Mouse (Mus musculus) hindbrain, embryonic 14.5 days (tissue): ENCODE data around the gene Zfp780b. TPM values are rescaled to one million over a fixed set of nuclear protein-coding genes. Genes with fewer than 3 reads are reported as not detected.
"Not testable (repeated sequence)": the region's sequence is repeated elsewhere in the genome, so short reads cannot be mapped to it uniquely, and the experiment has no call there.

Experiments
- ATAC-seq: fragments of 200-750 bp; cut with Nextera tagmentation; 2 replicates; pipeline ENCODE4 v1.8.0; 2017; ENCODE audit warnings: moderate number of reproducible peaks, mild to moderate bottlenecking, moderate TSS enrichment, moderate library complexity; ENCODE audit not compliant: low FRiP score
- DNase-seq: peaks from one replicate; pipeline ENCODE4 v3.0.0-alpha.2; 2015; ENCODE audit warnings: low spot score
- H3K27ac ChIP-seq: fragments of 300-500 bp; sonication (generic); 2 replicates; pipeline ENCODE4 v1.5.1; 2014; ENCODE audit warnings: mild to moderate bottlenecking, moderate library complexity
- H3K27me3 ChIP-seq: fragments of 300-500 bp; sonication (generic); 2 replicates; pipeline ENCODE4 v1.6.1; 2014; ENCODE audit warnings: mild to moderate bottlenecking, low read length, mixed read lengths; ENCODE audit not compliant: control insufficient read depth, insufficient read depth
- H3K36me3 ChIP-seq: fragments of 300-500 bp; sonication (generic); replicated peaks from 2 replicates; pipeline ENCODE4 v1.6.1; 2014; ENCODE audit not compliant: control insufficient read depth, insufficient read depth
- H3K4me1 ChIP-seq: fragments of 300-500 bp; sonication (generic); replicated peaks from 2 replicates; pipeline ENCODE4 v1.6.1; 2014; ENCODE audit warnings: antibody characterized with exemption, low read length, mixed read lengths; ENCODE audit not compliant: control insufficient read depth, insufficient read depth
- H3K4me2 ChIP-seq: fragments of 300-500 bp; sonication (generic); replicated peaks from 2 replicates; pipeline ENCODE4 v1.6.1; 2014; ENCODE audit warnings: mild to moderate bottlenecking, moderate library complexity
- H3K4me3 ChIP-seq: fragments of 300-500 bp; sonication (generic); replicated peaks from 2 replicates; pipeline ENCODE4 v1.5.1; 2014; ENCODE audit warnings: mild to moderate bottlenecking, low read length
- H3K9ac ChIP-seq: fragments of 300-500 bp; sonication (generic); 2 replicates; pipeline ENCODE4 v1.6.1; 2014
- H3K9me3 ChIP-seq: fragments of 300-500 bp; sonication (generic); 2 replicates; pipeline ENCODE4 v1.6.1; 2016; ENCODE audit warnings: low read length; ENCODE audit not compliant: control insufficient read depth
- WGBS: fragments of 180-500 bp; shearing (Covaris S2); extraction: QIAGEN DNeasy Blood & Tissue Kit; methylation state at CpG from one replicate; pipeline ENCODE4 v1.1.7; 2014; 5-methylcytosine and 5-hydroxymethylcytosine counted together
- polyA plus RNA-seq: library from polyadenylated mRNA; unstranded; fragments of >200 nt; fragmentation: Nextera tagmentation; extraction: Ambion mirVana; gene quantifications from 2 replicates; pipeline ENCODE4 v1.2.1, GENCODE M21; 2014

Zfp780b gene
- 23.8 and 26.1 TPM in 2 replicates for polyA plus RNA-seq

- peak within 1 kb of the TSS; percentile 78 for H3K27ac ChIP-seq
- DNase-seq (peak; percentile 81), ATAC-seq (peak; percentile 87)
These were observed at the start of gene Zfp780b for GRCm38 (mm10) chr7:27978683-27979528. Gene Zfp780b (minus strand): TSS chr7:27979171.

GRCm38 (mm10) chr7:28014445-28014810, 35.5 kb upstream of the Zfp780b start:
- Histone ChIP-seq H3K4me3 (peak overlapping the region; percentile 58), H3K9me3 (no peaks in the 10 kb centered on the region), H3K27ac (peak overlapping the region; percentile 61), H3K4me2 (peak overlapping the region; percentile 89), H3K4me1 (peaks cover 9% of the 10 kb centered on the region), H3K9ac (peak overlapping the region; percentile 75), H3K36me3 (0 out of 2 replicates have a peak, but pooled peaks cover 4% of the 10 kb centered on the region), H3K27me3 (no peaks in the 10 kb centered on the region)
- DNase-seq (no peak), ATAC-seq (no peak)
- 24% methylated on average over 7 of the region's 7 CpGs for WGBS

More at GRCm38 (mm10) chr7:27978683-27979528, at the start of gene Zfp780b:
- H3K4me2 ChIP-seq: peak within 1 kb of the TSS; percentile 95
- H3K4me1 ChIP-seq: peaks cover 12% of the 10 kb centered on the region; the same call in 1 of the 2 replicates
- peak within 1 kb of the TSS; percentile 95 for H3K9ac ChIP-seq
- no peaks in the 10 kb centered on the region for H3K27me3 ChIP-seq
- H3K36me3 ChIP-seq: 0 out of 2 replicates have a peak, but pooled peaks cover 10% of the 10 kb centered on the region
- under 1% methylated on average over 29 of the region's 29 CpGs for WGBS
- H3K9me3 ChIP-seq: peaks cover 19% of the 10 kb centered on the region
- H3K4me3 ChIP-seq: peak within 1 kb of the TSS; percentile 91

- peak within 1 kb of the TSS; percentile 75 for H3K9ac ChIP-seq
- H3K36me3 ChIP-seq: 0 out of 2 replicates have a peak, but pooled peaks cover 4% of the 10 kb centered on the region
- peak within 1 kb of the TSS; percentile 58 for H3K4me3 ChIP-seq
- ATAC-seq (peak; percentile 92), DNase-seq (peak; percentile 77)
- peak within 1 kb of the TSS; percentile 61 for H3K27ac ChIP-seq
- no peaks in the 10 kb centered on the region for H3K9me3 ChIP-seq
- under 1% methylated on average over 47 of the region's 47 CpGs for WGBS
- peaks cover 9% of the 10 kb centered on the region for H3K4me1 ChIP-seq
- H3K27me3 ChIP-seq: no peaks in the 10 kb centered on the region
- peak within 1 kb of the TSS; percentile 89 for H3K4me2 ChIP-seq
These were observed 34.8 kb upstream of the Zfp780b start, which contains the start of gene Zfp850 for GRCm38 (mm10) chr7:28013549-28014444. Gene Zfp850 (minus strand): TSS chr7:28014115.

GRCm38 (mm10) chr7:28010271-28010670, 31.3 kb upstream of the Zfp780b start:
- no peak overlapping the region for H3K27ac ChIP-seq
- H3K4me2 ChIP-seq: no peak overlapping the region
- DNase-seq (no peak), ATAC-seq (no peak)
- H3K4me1 ChIP-seq: peaks cover 9% of the 10 kb centered on the region
- H3K9me3 ChIP-seq: no peaks in the 10 kb centered on the region
- H3K27me3 ChIP-seq: no peaks in the 10 kb centered on the region
- no peak overlapping the region for H3K4me3 ChIP-seq
- WGBS: 96% methylated on average over 3 of the region's 3 CpGs
- H3K36me3 ChIP-seq: peaks cover 23% of the 10 kb centered on the region
- no peak overlapping the region for H3K9ac ChIP-seq

GRCm38 (mm10) chr7:27982197-27982596, 3.2 kb upstream of the Zfp780b start:
- no peaks in the 10 kb centered on the region for H3K27me3 ChIP-seq
- H3K4me1 ChIP-seq: peaks cover 12% of the 10 kb centered on the region; the same call in 1 of the 2 replicates
- no peak overlapping the region for H3K4me3 ChIP-seq
- H3K27ac ChIP-seq: no peak overlapping the region
- no peak overlapping the region for H3K9ac ChIP-seq
- DNase-seq (no peak), ATAC-seq (no peak)
- 82% methylated on average over 2 of the region's 2 CpGs for WGBS
- peaks cover 51% of the 10 kb centered on the region for H3K9me3 ChIP-seq
- no peak overlapping the region for H3K4me2 ChIP-seq
- peaks cover 3% of the 10 kb centered on the region for H3K36me3 ChIP-seq

GRCm38 (mm10) chr7:27949451-27949850, 29.5 kb downstream of the Zfp780b start:
- not testable (repeated sequence) for H3K9me3 ChIP-seq, H3K36me3 ChIP-seq, H3K9ac ChIP-seq, H3K27me3 ChIP-seq, DNase-seq, H3K4me3 ChIP-seq, H3K4me1 ChIP-seq, H3K27ac ChIP-seq, H3K4me2 ChIP-seq, ATAC-seq
- 93% methylated on average over 13 of the region's 13 CpGs for WGBS

- not testable (repeated sequence) for DNase-seq, H3K4me1 ChIP-seq, H3K27ac ChIP-seq, H3K27me3 ChIP-seq, ATAC-seq, H3K4me3 ChIP-seq, H3K9ac ChIP-seq, H3K9me3 ChIP-seq, H3K36me3 ChIP-seq, H3K4me2 ChIP-seq
- 48% methylated on average over 5 of the region's 7 CpGs for WGBS
These were observed 37.1 kb downstream of the Zfp780b start for GRCm38 (mm10) chr7:27941869-27942268.

GRCm38 (mm10) chr7:27933800-27934158, 45.2 kb downstream of the Zfp780b start:
- not testable (repeated sequence) for DNase-seq, H3K9ac ChIP-seq, H3K36me3 ChIP-seq, H3K4me3 ChIP-seq, H3K4me1 ChIP-seq, ATAC-seq, H3K27ac ChIP-seq, H3K9me3 ChIP-seq, H3K27me3 ChIP-seq
- peak overlapping the region; percentile 38 for H3K4me2 ChIP-seq
- WGBS: 0% methylated on average over 1 of the region's 9 CpGs
